Mouse (Mus musculus): ENCODE measurements at regions not wholly inside any gene's neighbourhood (a gene's known extent, or its start where the extent isn't known, plus 50 kb on each side); places are given as distances from the start of the nearest gene placed in this dataset.

- DNase-seq, result no peak
Measured at GRCm38 (mm10) chr1:88623040-88623439, 79.0 kb downstream of the Arl4c start.

- peak; percentile 53 to 75 for DNase-seq
Measured at GRCm38 (mm10) chr1:88622356-88622755, 79.7 kb downstream of the Arl4c start.

GRCm38 (mm10) chr1:88621214-88621613 is 80.8 kb downstream of the Arl4c start:
- peak in 1 of 2 experiments; percentile 50 for DNase-seq

- DNase-seq, result no peak
Measured at GRCm38 (mm10) chr1:88613007-88613406, 89.0 kb downstream of the Arl4c start.

- DNase-seq, result peak in 1 of 2 experiments; percentile 41
Measured at GRCm38 (mm10) chr1:88611241-88611640, 90.8 kb downstream of the Arl4c start.

GRCm38 (mm10) chr1:88610810-88611209 is 91.2 kb downstream of the Arl4c start:
- DNase-seq, result no peak

GRCm38 (mm10) chr1:88608826-88609225 is 93.2 kb downstream of the Arl4c start:
- DNase-seq, result no peak

- no peak for DNase-seq
Measured at GRCm38 (mm10) chr1:88608236-88608635, 93.8 kb downstream of the Arl4c start.

- no peak for DNase-seq
Measured at GRCm38 (mm10) chr1:88605616-88606190, 95.8 kb upstream of the Glrp1 start.

GRCm38 (mm10) chr1:88602241-88602640 is 92.4 kb upstream of the Glrp1 start:
- DNase-seq, result no peak

- no peak for DNase-seq
Measured at GRCm38 (mm10) chr1:88601801-88602200, 91.9 kb upstream of the Glrp1 start.

- DNase-seq, result no peak
Measured at GRCm38 (mm10) chr1:88600145-88600544, 90.3 kb upstream of the Glrp1 start.

GRCm38 (mm10) chr1:88594484-88595254 is 84.8 kb upstream of the Glrp1 start:
- no peak for DNase-seq

- no peak for DNase-seq
Measured at GRCm38 (mm10) chr1:88592036-88592435, 82.2 kb upstream of the Glrp1 start.

- no peak for DNase-seq
Measured at GRCm38 (mm10) chr1:88590802-88591380, 81.0 kb upstream of the Glrp1 start.

GRCm38 (mm10) chr1:88588747-88589146 is 78.9 kb upstream of the Glrp1 start:
- no peak for DNase-seq

GRCm38 (mm10) chr1:88586823-88587820 is 77.3 kb upstream of the Glrp1 start:
- DNase-seq, result peak; percentile 33 to 47

- DNase-seq, result no peak
Measured at GRCm38 (mm10) chr1:88586128-88586527, 76.3 kb upstream of the Glrp1 start.

GRCm38 (mm10) chr1:88584515-88585033 is 74.7 kb upstream of the Glrp1 start:
- no peak for DNase-seq

- DNase-seq, result no peak
Measured at GRCm38 (mm10) chr1:88578231-88578620, 68.4 kb upstream of the Glrp1 start.

- no peak for DNase-seq
Measured at GRCm38 (mm10) chr1:88577498-88578230, 67.8 kb upstream of the Glrp1 start.
